Mouse (Mus musculus): ENCODE data around the gene Sh2b3. TPM values are rescaled to one million over a fixed set of nuclear protein-coding genes. Genes with fewer than 3 reads are reported as not detected.

Sh2b3 gene
- polyA plus RNA-seq, 1 experiment from 2014 or later, result 6.1 TPM

DNA sequence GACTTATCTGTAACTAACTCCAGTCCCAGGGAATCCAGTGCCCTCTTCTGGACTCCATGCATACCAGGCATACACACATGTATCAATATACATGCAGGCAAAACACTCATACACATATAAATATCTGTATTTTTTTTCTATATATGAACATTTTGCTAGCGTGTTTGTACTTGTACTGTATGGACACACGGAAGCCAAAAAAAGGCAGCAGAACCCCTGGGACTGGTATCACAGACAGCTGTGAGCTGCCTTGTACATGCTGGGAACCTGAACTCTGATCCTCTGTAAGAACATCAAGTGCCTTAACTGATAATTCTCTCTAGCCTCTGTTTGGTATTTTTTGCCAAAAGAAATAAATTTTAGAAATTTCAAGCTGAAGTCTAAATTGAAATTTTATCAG, 39.0 kb downstream of the Sh2b3 start:
- Histone ChIP-seq H3K27me3 (ENCODE audit: control insufficient read depth, insufficient read depth, low read depth, low read length) (no peaks in the 10 kb centered on the region), H3K36me3 (ENCODE audit: control insufficient read depth, insufficient read depth, low read length) (peaks cover 43% of the 10 kb centered on the region), H3K4me3 (ENCODE audit: low read depth, low read length) (no peak overlapping the region), H3K9ac (ENCODE audit: low read depth, low read length) (no peak overlapping the region), H3K4me1 (ENCODE audit: control insufficient read depth, insufficient read depth, low read length) (no peaks in the 10 kb centered on the region), H3K4me2 (ENCODE audit: low read length) (no peak overlapping the region), H3K9me3 (replicated peaks; ENCODE audit: control insufficient read depth, low read length, poor library complexity, severe bottlenecking) (no peaks in the 10 kb centered on the region), H3K27ac (ENCODE audit: low read length) (no peak overlapping the region)
- 99% methylated on average over 2 of the region's 2 CpGs for WGBS
- ATAC-seq, result no peak

DNA sequence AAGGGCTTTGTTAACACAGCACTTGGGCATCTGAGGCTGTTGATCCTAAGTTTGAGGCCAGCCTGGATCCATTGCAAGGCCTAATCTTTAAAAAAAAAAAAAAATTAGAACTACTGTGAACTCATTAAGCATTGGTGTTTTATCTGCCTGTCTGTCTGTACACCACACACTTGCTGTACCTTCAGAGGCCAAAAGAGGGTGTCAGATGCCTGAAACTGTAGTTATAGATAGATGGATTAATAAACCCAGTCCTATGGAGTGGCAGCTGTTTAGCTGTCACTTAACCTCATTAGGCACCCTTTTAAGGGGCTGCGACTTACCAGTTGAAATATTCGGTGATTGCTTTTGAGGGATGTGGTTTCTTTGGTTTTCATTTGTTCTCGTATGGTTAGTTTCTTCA, 41.6 kb downstream of the Sh2b3 start:
- WGBS, result 74% methylated on average over 3 of the region's 3 CpGs
- H3K27ac ChIP-seq (ENCODE audit: low read length), result no peak overlapping the region
- H3K4me1 ChIP-seq (ENCODE audit: control insufficient read depth, insufficient read depth, low read length), result no peaks in the 10 kb centered on the region

DNA sequence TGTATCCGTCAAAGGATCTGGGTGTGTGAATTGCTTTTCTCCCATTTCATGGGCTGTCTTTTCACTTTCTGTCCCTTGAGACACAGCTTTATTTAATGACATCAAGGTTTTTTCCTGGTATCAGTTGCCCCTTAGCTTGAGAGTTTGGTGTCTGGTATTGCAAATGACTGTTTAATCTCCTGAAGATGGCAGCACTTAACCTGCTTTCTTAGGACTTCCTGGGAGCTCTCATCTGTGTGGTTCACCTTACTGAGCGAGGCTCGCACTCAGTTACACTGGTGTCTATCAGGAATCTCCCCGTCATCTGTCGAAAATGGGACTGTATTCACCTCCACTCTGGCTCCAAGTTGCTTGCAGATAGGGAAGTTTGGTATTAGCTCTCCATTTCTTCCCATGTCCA, 46.4 kb downstream of the Sh2b3 start:
- Histone ChIP-seq H3K9ac (ENCODE audit: low read depth, low read length) (no peak overlapping the region), H3K27ac (ENCODE audit: low read length) (no peak overlapping the region), H3K36me3 (ENCODE audit: control insufficient read depth, insufficient read depth, low read length) (peaks cover 22% of the 10 kb centered on the region), H3K9me3 (replicated peaks; ENCODE audit: control insufficient read depth, low read length, poor library complexity, severe bottlenecking) (no peaks in the 10 kb centered on the region), H3K4me3 (ENCODE audit: low read depth, low read length) (no peak overlapping the region), H3K27me3 (ENCODE audit: control insufficient read depth, insufficient read depth, low read depth, low read length) (no peaks in the 10 kb centered on the region), H3K4me2 (ENCODE audit: low read length) (no peak overlapping the region), H3K4me1 (ENCODE audit: control insufficient read depth, insufficient read depth, low read length) (no peaks in the 10 kb centered on the region)
- WGBS, result 92% methylated on average over 5 of the region's 5 CpGs
- ATAC-seq, result no peak

More for the DNA sequence above, 41.6 kb downstream of the Sh2b3 start:
- Histone ChIP-seq H3K27me3 (ENCODE audit: control insufficient read depth, insufficient read depth, low read depth, low read length) (no peaks in the 10 kb centered on the region), H3K9me3 (replicated peaks; ENCODE audit: control insufficient read depth, low read length, poor library complexity, severe bottlenecking) (no peaks in the 10 kb centered on the region), H3K36me3 (ENCODE audit: control insufficient read depth, insufficient read depth, low read length) (peaks cover 31% of the 10 kb centered on the region), H3K9ac (ENCODE audit: low read depth, low read length) (no peak overlapping the region), H3K4me2 (ENCODE audit: low read length) (no peak overlapping the region), H3K4me3 (ENCODE audit: low read depth, low read length) (no peak overlapping the region)
- no peak for ATAC-seq

DNA sequence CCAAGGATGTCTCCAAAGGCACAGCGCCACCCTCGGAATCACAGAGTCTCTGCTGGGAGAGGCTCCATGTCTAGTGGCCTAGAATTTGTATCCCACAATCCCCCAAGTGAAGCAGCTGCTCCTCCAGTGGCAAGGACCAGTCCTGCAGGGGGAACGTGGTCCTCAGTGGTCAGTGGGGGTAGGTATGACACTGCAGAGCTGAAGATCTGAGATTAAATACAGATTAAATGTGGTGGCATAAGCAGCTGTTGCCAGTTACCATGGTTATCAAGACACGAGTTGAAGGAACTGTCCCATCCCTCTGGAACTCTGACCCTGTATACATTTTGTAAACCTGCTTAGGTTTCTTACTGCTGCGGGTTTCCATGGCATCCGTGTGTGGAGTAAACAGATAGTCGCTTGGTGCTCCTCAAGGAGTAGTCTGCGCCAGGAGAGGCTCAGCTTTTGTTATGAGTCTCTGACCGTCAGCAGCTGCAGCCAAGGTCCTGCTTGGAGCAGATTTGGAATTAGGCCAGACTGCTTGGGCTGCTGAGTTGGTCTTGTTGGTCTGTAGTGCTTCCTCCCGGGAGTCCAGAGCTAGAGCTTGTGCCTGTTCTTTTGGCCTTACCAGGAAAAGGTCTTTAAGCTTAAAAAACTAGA, 53.5 kb downstream of the Sh2b3 start:
- Histone ChIP-seq H3K4me2 (ENCODE audit: low read length) (no peak overlapping the region), H3K4me3 (ENCODE audit: low read depth, low read length) (no peak overlapping the region), H3K36me3 (ENCODE audit: control insufficient read depth, insufficient read depth, low read length) (peaks cover 14% of the 10 kb centered on the region), H3K27ac (ENCODE audit: low read length) (no peak overlapping the region; the same call in 1 of the 2 replicates), H3K4me1 (ENCODE audit: control insufficient read depth, insufficient read depth, low read length) (0 out of 2 replicates have a peak, but pooled peaks cover 3% of the 10 kb centered on the region), H3K9ac (ENCODE audit: low read depth, low read length) (no peak overlapping the region), H3K9me3 (replicated peaks; ENCODE audit: control insufficient read depth, low read length, poor library complexity, severe bottlenecking) (no peaks in the 10 kb centered on the region), H3K27me3 (ENCODE audit: control insufficient read depth, insufficient read depth, low read depth, low read length) (no peaks in the 10 kb centered on the region)
- WGBS, result 57% methylated on average over 10 of the region's 10 CpGs
- no peak for ATAC-seq

DNA sequence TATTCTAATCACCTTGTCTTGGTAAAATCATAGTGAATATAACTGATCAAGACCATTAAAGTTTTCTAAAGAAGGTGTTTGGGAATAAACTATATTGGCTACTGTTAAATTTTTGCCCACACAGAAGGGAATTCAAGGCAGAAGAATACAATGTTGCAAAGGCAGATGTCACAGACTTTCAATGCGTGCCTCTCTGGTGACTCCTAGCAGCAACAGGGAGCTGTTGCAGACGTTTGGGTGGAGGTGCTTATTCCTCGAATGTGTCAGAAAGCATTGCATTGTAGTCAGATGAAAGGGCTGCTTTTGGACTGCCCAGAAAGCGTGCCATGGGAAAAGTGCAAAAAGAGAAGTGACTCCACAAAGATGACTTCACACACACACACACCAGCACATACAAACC, 55.0 kb downstream of the Sh2b3 start:
- Histone ChIP-seq H3K4me1 (ENCODE audit: control insufficient read depth, insufficient read depth, low read length) (0 out of 2 replicates have a peak, but pooled peaks cover 4% of the 10 kb centered on the region), H3K36me3 (ENCODE audit: control insufficient read depth, insufficient read depth, low read length) (peaks cover 14% of the 10 kb centered on the region), H3K9ac (ENCODE audit: low read depth, low read length) (no peak overlapping the region), H3K9me3 (replicated peaks; ENCODE audit: control insufficient read depth, low read length, poor library complexity, severe bottlenecking) (no peaks in the 10 kb centered on the region), H3K27me3 (ENCODE audit: control insufficient read depth, insufficient read depth, low read depth, low read length) (no peaks in the 10 kb centered on the region), H3K4me2 (ENCODE audit: low read length) (no peak overlapping the region), H3K4me3 (ENCODE audit: low read depth, low read length) (no peak overlapping the region), H3K27ac (ENCODE audit: low read length) (no peak overlapping the region)
- no peak for ATAC-seq
- WGBS, result 46% methylated on average over 4 of the region's 4 CpGs

DNA sequence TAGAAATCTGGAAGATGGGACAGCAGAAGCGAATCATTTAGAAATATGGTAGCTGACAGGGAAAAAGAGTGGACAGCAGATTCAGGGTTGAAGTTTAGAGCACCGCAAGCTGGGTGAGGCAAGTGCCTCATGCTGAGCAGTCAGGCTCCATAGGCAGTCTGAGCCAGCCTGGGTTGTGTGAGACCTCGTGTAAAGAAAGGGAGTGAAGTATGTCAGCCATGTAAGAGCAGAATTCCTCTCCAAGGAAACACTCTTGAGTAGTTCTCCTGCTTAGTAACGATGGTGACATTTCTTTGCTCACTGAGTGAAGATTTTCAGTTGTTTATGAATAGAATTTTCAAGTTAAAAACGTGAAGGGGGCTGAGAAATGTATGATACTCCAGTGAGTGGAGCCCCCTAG, 57.3 kb downstream of the Sh2b3 start:
- no peak for ATAC-seq
- Histone ChIP-seq H3K4me1 (ENCODE audit: control insufficient read depth, insufficient read depth, low read length) (0 out of 2 replicates have a peak, but pooled peaks cover 4% of the 10 kb centered on the region), H3K36me3 (ENCODE audit: control insufficient read depth, insufficient read depth, low read length) (peaks cover 3% of the 10 kb centered on the region; the same call in 1 of the 2 replicates), H3K4me2 (ENCODE audit: low read length) (no peak overlapping the region), H3K27me3 (ENCODE audit: control insufficient read depth, insufficient read depth, low read depth, low read length) (no peaks in the 10 kb centered on the region), H3K27ac (ENCODE audit: low read length) (no peak overlapping the region), H3K9me3 (replicated peaks; ENCODE audit: control insufficient read depth, low read length, poor library complexity, severe bottlenecking) (no peaks in the 10 kb centered on the region), H3K9ac (ENCODE audit: low read depth, low read length) (no peak overlapping the region), H3K4me3 (ENCODE audit: low read depth, low read length) (no peak overlapping the region)
- 74% methylated on average over 5 of the region's 5 CpGs for WGBS

DNA sequence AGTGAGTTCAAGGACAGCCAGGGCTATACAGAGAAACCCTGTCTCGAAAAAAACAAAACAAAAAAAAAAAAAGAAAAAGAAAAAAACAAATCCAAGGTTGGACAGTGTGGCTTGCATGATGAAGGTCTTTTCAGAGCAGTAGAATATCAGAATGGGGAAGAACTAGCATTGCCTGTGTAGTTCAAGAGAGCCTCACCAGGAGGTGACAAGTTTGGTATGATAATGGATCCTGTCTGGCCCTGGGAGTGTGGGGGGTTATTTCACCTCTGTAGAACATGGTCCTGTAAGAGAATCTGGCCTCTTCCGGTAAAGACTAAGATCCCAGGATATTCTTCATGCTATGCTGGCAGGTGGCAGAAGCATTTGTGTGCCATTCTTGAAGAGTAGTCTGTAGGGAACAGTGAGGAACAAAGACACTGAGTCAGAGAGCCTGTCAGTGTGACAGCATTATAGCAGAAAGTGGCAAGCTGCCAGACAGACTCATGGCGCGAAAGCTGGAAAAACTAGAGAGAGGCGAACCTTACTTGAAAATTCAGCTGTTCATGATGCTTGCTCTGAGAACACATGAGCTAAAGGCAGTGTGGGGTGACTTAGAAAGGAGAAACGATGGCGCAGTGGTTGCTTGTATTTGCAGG, 58.8 kb downstream of the Sh2b3 start:
- Histone ChIP-seq H3K36me3 (ENCODE audit: control insufficient read depth, insufficient read depth, low read length) (peaks cover 8% of the 10 kb centered on the region; the same call in 1 of the 2 replicates), H3K4me1 (ENCODE audit: control insufficient read depth, insufficient read depth, low read length) (0 out of 2 replicates have a peak, but pooled peaks cover 2% of the 10 kb centered on the region), H3K27ac (ENCODE audit: low read length) (peak overlapping the region; percentile 39; the same call in 1 of the 2 replicates), H3K9ac (ENCODE audit: low read depth, low read length) (no peak overlapping the region), H3K27me3 (ENCODE audit: control insufficient read depth, insufficient read depth, low read depth, low read length) (no peaks in the 10 kb centered on the region), H3K4me3 (ENCODE audit: low read depth, low read length) (no peak overlapping the region), H3K4me2 (ENCODE audit: low read length) (no peak overlapping the region), H3K9me3 (replicated peaks; ENCODE audit: control insufficient read depth, low read length, poor library complexity, severe bottlenecking) (no peaks in the 10 kb centered on the region)
- ATAC-seq, result no peak
- 58% methylated on average over 7 of the region's 7 CpGs for WGBS

DNA sequence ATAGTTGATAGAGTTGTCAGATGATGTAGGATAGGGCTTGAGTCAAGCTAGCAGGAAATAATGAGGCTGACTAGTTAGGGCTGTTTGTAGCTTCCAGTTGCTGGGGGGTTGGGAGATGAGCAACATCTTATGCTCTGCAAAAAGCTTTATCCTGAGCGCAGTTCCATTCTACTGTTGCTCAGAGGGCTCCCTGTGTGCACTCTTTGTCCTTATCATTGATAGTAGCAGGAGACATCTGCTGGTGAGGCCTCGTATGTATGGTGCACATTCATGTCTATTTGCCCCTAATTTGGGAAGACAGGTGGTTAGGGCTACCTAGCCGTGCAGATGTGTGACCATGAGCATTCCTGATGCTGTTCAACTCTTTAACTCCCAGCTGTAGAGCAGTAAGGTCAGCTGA, 65.8 kb downstream of the Sh2b3 start:
- Histone ChIP-seq H3K4me3 (ENCODE audit: low read depth, low read length) (no peak overlapping the region), H3K27me3 (ENCODE audit: control insufficient read depth, insufficient read depth, low read depth, low read length) (no peaks in the 10 kb centered on the region), H3K9ac (ENCODE audit: low read depth, low read length) (no peak overlapping the region), H3K27ac (ENCODE audit: low read length) (no peak overlapping the region), H3K4me2 (ENCODE audit: low read length) (no peak overlapping the region), H3K36me3 (ENCODE audit: control insufficient read depth, insufficient read depth, low read length) (peaks cover 14% of the 10 kb centered on the region; the same call in 1 of the 2 replicates), H3K9me3 (replicated peaks; ENCODE audit: control insufficient read depth, low read length, poor library complexity, severe bottlenecking) (no peaks in the 10 kb centered on the region), H3K4me1 (ENCODE audit: control insufficient read depth, insufficient read depth, low read length) (no peaks in the 10 kb centered on the region)
- ATAC-seq, result no peak
- 89% methylated on average over 3 of the region's 3 CpGs for WGBS

DNA sequence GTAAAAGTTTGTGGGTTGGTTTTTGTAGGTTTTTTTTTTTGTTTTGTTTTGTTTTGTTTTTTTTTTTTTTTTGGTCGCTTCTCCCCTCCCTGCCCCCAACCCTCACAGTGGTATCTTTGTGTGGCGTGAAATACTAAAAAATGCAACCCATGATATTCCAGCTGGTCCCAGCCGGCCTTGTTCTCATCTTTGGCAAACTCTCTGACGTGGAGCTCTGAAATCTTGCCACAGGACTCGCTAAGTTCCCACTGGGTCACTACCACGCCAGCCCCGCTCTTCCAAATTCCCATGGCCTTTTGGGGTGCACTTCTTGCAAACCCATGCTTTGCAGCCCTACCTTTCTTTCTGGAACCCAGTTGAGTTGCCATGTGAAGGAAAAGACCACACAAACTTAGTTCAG, 67.6 kb downstream of the Sh2b3 start:
- no peaks in the 10 kb centered on the region for H3K27me3 ChIP-seq (ENCODE audit: control insufficient read depth, insufficient read depth, low read depth, low read length)
- H3K4me3 ChIP-seq (ENCODE audit: low read depth, low read length), result no peak overlapping the region
- no peak overlapping the region for H3K9ac ChIP-seq (ENCODE audit: low read depth, low read length)
- ATAC-seq, result no peak
- no peaks in the 10 kb centered on the region for H3K9me3 ChIP-seq (replicated peaks; ENCODE audit: control insufficient read depth, low read length, poor library complexity, severe bottlenecking)
- H3K36me3 ChIP-seq (ENCODE audit: control insufficient read depth, insufficient read depth, low read length), result peaks cover 14% of the 10 kb centered on the region; the same call in 1 of the 2 replicates
- no peak overlapping the region for H3K27ac ChIP-seq (ENCODE audit: low read length)
- no peaks in the 10 kb centered on the region for H3K4me1 ChIP-seq (ENCODE audit: control insufficient read depth, insufficient read depth, low read length)
- 87% methylated on average over 7 of the region's 7 CpGs for WGBS
- no peak overlapping the region for H3K4me2 ChIP-seq (ENCODE audit: low read length)
